Mouse (Mus musculus) CH12.LX (cell line): ENCODE data around the gene Wdpcp. TPM values are rescaled to one million over a fixed set of nuclear protein-coding genes. Genes with fewer than 3 reads are reported as not detected.

Source experiments
- DNase-seq: peaks from one replicate; pipeline ENCODE4 v3.0.0-alpha.2; 2013; ENCODE audit errors: extremely low read depth
- H3K27ac ChIP-seq: 2 replicates; pipeline ENCODE4 v1.5.1; 2012; ENCODE audit warnings: low read depth, mild to moderate bottlenecking, control low read depth, moderate library complexity; ENCODE audit not compliant: insufficient read depth
- H3K27me3 ChIP-seq: replicated peaks from 2 replicates; pipeline ENCODE3; 2012; ENCODE audit warnings: inconsistent platforms
- H3K36me3 ChIP-seq, 2 experiments: replicated peaks in 1 of 2; 2 replicates each; pipeline versions ENCODE3 to v1.6.1; 2012; ENCODE audit warnings: inconsistent platforms in 1 of 2, low read length in 1 of 2, mild to moderate bottlenecking in 1 of 2, mixed read lengths in 1 of 2, moderate library complexity in 1 of 2; ENCODE audit not compliant: control insufficient read depth in 1 of 2, insufficient read depth in 1 of 2
- H3K4me1 ChIP-seq, 2 experiments: 2 replicates each; pipeline ENCODE4 v1.6.1; 2012; ENCODE audit warnings: inconsistent platforms in 1 of 2, moderate library complexity in 1 of 2; ENCODE audit not compliant: insufficient read depth in 2 of 2, control insufficient read depth in 1 of 2
- H3K4me2 ChIP-seq: 2 replicates; pipeline ENCODE4 v1.6.1; 2012; ENCODE audit warnings: low read depth, mild to moderate bottlenecking, control low read depth; ENCODE audit not compliant: poor library complexity, insufficient read depth, severe bottlenecking
- H3K4me3 ChIP-seq, 3 experiments: fragments of 150-350 bp in 1 of 3; sonication (generic) in 1 of 3; replicated peaks in 1 of 3; 2 replicates each; pipeline versions ENCODE3 to v1.5.1; 2011 to 2012; ENCODE audit warnings: low read depth in 2 of 3, low read length in 2 of 3, mild to moderate bottlenecking in 2 of 3, moderate library complexity in 2 of 3, control low read depth in 1 of 3, improper control_type of control experiment in 1 of 3, inconsistent platforms in 1 of 3, mixed read lengths in 1 of 3; ENCODE audit not compliant: poor library complexity in 1 of 3
- H3K79me2 ChIP-seq: replicated peaks from 2 replicates; pipeline ENCODE4 v1.6.1; 2012; ENCODE audit warnings: mild to moderate bottlenecking, moderate library complexity; ENCODE audit not compliant: control insufficient read depth, poor library complexity, insufficient read depth, severe bottlenecking; ENCODE audit errors: extremely low read depth
- H3K9ac ChIP-seq: 2 replicates; pipeline ENCODE4 v1.6.1; 2012; ENCODE audit warnings: low read depth, mild to moderate bottlenecking, control low read depth, moderate library complexity; ENCODE audit not compliant: insufficient read depth
- H3K9me3 ChIP-seq: replicated peaks from 2 replicates; pipeline ENCODE3; 2012; ENCODE audit warnings: low read length, inconsistent platforms, mixed read lengths
- BHLHE40 ChIP-seq: IDR thresholded peaks from 2 replicates; pipeline ENCODE4 v1.6.1; 2011; ENCODE audit warnings: mild to moderate bottlenecking, low read depth, low read length, improper control_type of control experiment
- CHD1 ChIP-seq: IDR thresholded peaks from 2 replicates; pipeline ENCODE4 v1.6.1; 2012; ENCODE audit warnings: low read depth, low read length, improper control_type of control experiment, inconsistent platforms
- CTCF ChIP-seq, 2 experiments: IDR thresholded peaks in 1 of 2; conservative IDR thresholded peaks in 1 of 2; 2 replicates each; pipeline ENCODE4 v1.5.1; 2011 to 2012; ENCODE audit warnings: low read depth in 2 of 2, low read length in 2 of 2, improper control_type of control experiment in 1 of 2, inconsistent platforms in 1 of 2, mild to moderate bottlenecking in 1 of 2, moderate library complexity in 1 of 2
- GABPA ChIP-seq: IDR thresholded peaks from 2 replicates; pipeline ENCODE4 v1.6.1; 2012; ENCODE audit warnings: low read depth, low read length, improper control_type of control experiment, inconsistent platforms; ENCODE audit not compliant: insufficient replicate concordance
- JUND ChIP-seq: conservative IDR thresholded peaks from 2 replicates; pipeline ENCODE4 v1.6.1; 2011; ENCODE audit warnings: low read depth, low read length, improper control_type of control experiment
- MAFK ChIP-seq: IDR thresholded peaks from 2 replicates; pipeline ENCODE4 v1.6.1; 2011; ENCODE audit warnings: low read length, improper control_type of control experiment; ENCODE audit not compliant: insufficient replicate concordance
- MAX ChIP-seq: IDR thresholded peaks from 2 replicates; pipeline ENCODE4 v1.6.1; 2011; ENCODE audit warnings: low read length, improper control_type of control experiment
- MEF2A ChIP-seq: IDR thresholded peaks from 2 replicates; pipeline ENCODE4 v1.6.1; 2014; ENCODE audit warnings: low read depth, mild to moderate bottlenecking, inconsistent platforms, low read length, improper control_type of control experiment, borderline replicate concordance
- MXI1 ChIP-seq: IDR thresholded peaks from 2 replicates; pipeline ENCODE4 v1.6.1; 2011; ENCODE audit warnings: mild to moderate bottlenecking, low read depth, low read length, improper control_type of control experiment
- MYC ChIP-seq: IDR thresholded peaks from 2 replicates; pipeline ENCODE4 v1.6.1; 2011; ENCODE audit warnings: low read depth, mild to moderate bottlenecking, improper control_type of control experiment, low read length
- POLR2A ChIP-seq: IDR thresholded peaks from 2 replicates; pipeline ENCODE4 v1.6.1; 2011; ENCODE audit warnings: low read depth, mild to moderate bottlenecking, improper control_type of control experiment, low read length
- POLR2AphosphoS2 ChIP-seq: IDR thresholded peaks from 2 replicates; pipeline ENCODE4 v1.6.1; 2011; ENCODE audit warnings: low read depth, low read length, improper control_type of control experiment
- RAD21 ChIP-seq: IDR thresholded peaks from 2 replicates; pipeline ENCODE4 v1.6.1; 2011; ENCODE audit warnings: low read depth, mild to moderate bottlenecking, low read length, improper control_type of control experiment, moderate library complexity
- SIN3A ChIP-seq: IDR thresholded peaks from 2 replicates; pipeline ENCODE4 v1.6.1; 2012; ENCODE audit warnings: low read length, improper control_type of control experiment, inconsistent platforms
- USF2 ChIP-seq: conservative IDR thresholded peaks from 2 replicates; pipeline ENCODE4 v1.6.1; 2011; ENCODE audit warnings: low read depth, low read length, improper control_type of control experiment
- ZC3H11A ChIP-seq: IDR thresholded peaks from 2 replicates; pipeline ENCODE4 v1.6.1; 2012; ENCODE audit warnings: low read depth, mild to moderate bottlenecking, inconsistent platforms, low read length, improper control_type of control experiment
- ZKSCAN1 ChIP-seq: IDR thresholded peaks from 2 replicates; pipeline ENCODE4 v1.6.1; 2012; ENCODE audit warnings: low read depth, inconsistent platforms, low read length, improper control_type of control experiment, borderline replicate concordance
- ZMIZ1 ChIP-seq: IDR thresholded peaks from 2 replicates; pipeline ENCODE4 v1.6.1; 2012; ENCODE audit warnings: low read depth, mild to moderate bottlenecking, inconsistent platforms, low read length, improper control_type of control experiment
- ZNF384 ChIP-seq: IDR thresholded peaks from 2 replicates; pipeline ENCODE4 v1.6.1; 2012; ENCODE audit warnings: low read depth, low read length, improper control_type of control experiment, inconsistent platforms
- dilution Hi-C: fragments of 300-500 bp; cut with MboI; formaldehyde crosslinking; loops from 2 replicates; pipeline ENCODE4 v1.14.3; 2020; ENCODE audit warnings: low sequenced_read_pairs; ENCODE audit not compliant: extremely low pct_unique_long_range_greater_than_20kb, extremely low pct_ligation_motif_present
- in situ Hi-C: fragments of 300-500 bp; cut with MboI; formaldehyde crosslinking; loops from 3 replicates; pipeline ENCODE4 v1.14.3; 2019; ENCODE audit warnings: low sequenced_read_pairs, low pct_ligation_motif_present, low pct_unique_long_range_greater_than_20kb, mixed read lengths
- polyA plus RNA-seq: library from polyadenylated mRNA; unstranded; fragments of >175 nt; gene quantifications from 2 replicates; pipeline ENCODE4 v1.2.1, GENCODE M21; 2012; ENCODE audit warnings: low read depth; ENCODE audit not compliant: insufficient read length
- total RNA-seq, 2 experiments: library from RNA; depleted of rRNA; stranded (reverse); fragments of 300-350 nt in 1 of 2; fragments of >200 nt in 1 of 2; gene quantifications; 2 replicates each; pipeline ENCODE4 v1.2.3; 2012 to 2014

Gene Wdpcp
- total and polyA plus RNA-seq, 3 experiments, result 3.2 to 5.6 (median 4.8) TPM

DNA sequence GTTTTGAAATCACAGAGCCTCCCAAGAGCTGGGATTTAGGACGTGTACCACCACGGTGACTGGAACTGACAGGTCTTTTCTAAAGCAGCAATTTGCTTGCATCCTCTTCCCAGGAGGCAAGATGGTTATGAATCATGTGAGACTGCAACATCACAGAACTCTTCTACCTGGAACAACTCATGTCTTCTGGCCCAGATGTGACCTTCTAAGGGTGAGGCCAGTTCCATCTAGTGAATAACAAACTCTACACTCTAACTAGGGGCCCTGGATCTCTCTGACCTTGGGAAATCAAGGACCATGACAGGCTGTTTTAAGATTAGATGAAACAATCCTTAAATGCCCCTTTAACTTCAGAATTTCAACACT lies 1.9 kb upstream of the Wdpcp start:
- Histone ChIP-seq H3K4me1 (peaks cover 3 to 73% of the 10 kb centered on the region in 2 experiments), H3K36me3 (peaks cover 12 to 19% of the 10 kb centered on the region in 2 experiments), H3K9me3 (no peaks in the 10 kb centered on the region), H3K4me2 (peak overlapping the region; percentile 38), H3K9ac (peak overlapping the region; percentile 62), H3K27me3 (no peaks in the 10 kb centered on the region), H3K27ac (peak overlapping the region; percentile 27), H3K79me2 (peaks cover 31% of the 10 kb centered on the region), H3K4me3 (peak overlapping the region; percentile 2 to 86 (median 73))
- TF ChIP-seq MAX (no peak), ZC3H11A (no peak), MEF2A (no peak), CHD1 (no peak), MAFK (no peak), ZNF384 (no peak; the same call in 1 of the 2 replicates), MXI1 (no peak), POLR2AphosphoS2 (no peak), ZKSCAN1 (no peak), POLR2A (no peak), BHLHE40 (no peak), SIN3A (no peak), RAD21 (no peak), JUND (no peak), MYC (no peak), CTCF (conservative IDR thresholded peaks at IDR 0.05 in 1 of 2, IDR thresholded peaks at IDR 0.05 in 1 of 2; ENCODE audit: low read depth in 2 of 2, low read length in 2 of 2) (no peak), ZMIZ1 (no peak), USF2 (no peak)
- DNase-seq, result no peak
- in situ Hi-C loops, result no loop called here
- dilution Hi-C loops, result no loop called here

DNA sequence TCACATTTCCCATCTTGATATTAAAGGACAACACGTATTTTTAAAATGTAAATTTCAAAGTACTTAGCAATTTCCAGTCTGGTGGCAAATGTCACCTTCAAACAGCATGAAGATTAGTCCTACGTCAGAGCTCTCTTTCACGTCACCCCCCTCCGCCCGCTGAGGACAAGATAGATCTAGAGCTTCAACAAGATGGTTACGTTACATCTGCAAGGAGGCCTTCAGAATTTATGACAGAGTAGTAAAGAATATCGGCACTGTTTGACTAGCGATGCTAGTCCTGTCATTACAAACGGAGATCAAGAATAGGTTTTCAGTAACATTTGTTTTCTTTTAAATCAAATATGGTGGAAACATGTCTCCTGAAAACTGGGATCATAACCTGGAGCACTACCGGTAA lies 1.1 kb upstream of the Wdpcp start:
- peaks cover 5 to 69% of the 10 kb centered on the region in 2 experiments for H3K4me1 ChIP-seq
- TF ChIP-seq POLR2AphosphoS2, result no peak
- no peak for TF ChIP-seq SIN3A
- 0 out of 2 replicates have a peak, but pooled peaks have one; percentile 78 for TF ChIP-seq CHD1
- no peak; the same call in 1 of the 2 replicates for TF ChIP-seq MXI1
- TF ChIP-seq GABPA, result peak; percentile 35; the same call in 1 of the 2 replicates
- TF ChIP-seq JUND, result no peak; the same call in 1 of the 2 replicates
- no peaks in the 10 kb centered on the region for H3K9me3 ChIP-seq
- in situ Hi-C loops (no loop called here), dilution Hi-C loops (no loop called here)
- peak; percentile 75 for DNase-seq
- 0 out of 2 replicates have a peak overlapping the region, but pooled peaks have one; percentile 47 for H3K27ac ChIP-seq
- peak overlapping the region; percentile 70 to 86 (median 73) for H3K4me3 ChIP-seq
- peaks cover 7 to 10% of the 10 kb centered on the region in 2 experiments for H3K36me3 ChIP-seq
- peak overlapping the region; percentile 62 for H3K9ac ChIP-seq
- peaks cover 31% of the 10 kb centered on the region for H3K79me2 ChIP-seq
- no peaks in the 10 kb centered on the region for H3K27me3 ChIP-seq
- peak overlapping the region; percentile 17 for H3K4me2 ChIP-seq
